Mouse (Mus musculus): Measurements from ENCODE around the gene Cdk14. TPM values are rescaled to one million over a fixed set of nuclear protein-coding genes. Genes with fewer than 3 reads are reported as not detected.

The Cdk14 gene
- polyA plus RNA-seq, 1 experiment from 2014 or later: 25.5 TPM

DNA sequence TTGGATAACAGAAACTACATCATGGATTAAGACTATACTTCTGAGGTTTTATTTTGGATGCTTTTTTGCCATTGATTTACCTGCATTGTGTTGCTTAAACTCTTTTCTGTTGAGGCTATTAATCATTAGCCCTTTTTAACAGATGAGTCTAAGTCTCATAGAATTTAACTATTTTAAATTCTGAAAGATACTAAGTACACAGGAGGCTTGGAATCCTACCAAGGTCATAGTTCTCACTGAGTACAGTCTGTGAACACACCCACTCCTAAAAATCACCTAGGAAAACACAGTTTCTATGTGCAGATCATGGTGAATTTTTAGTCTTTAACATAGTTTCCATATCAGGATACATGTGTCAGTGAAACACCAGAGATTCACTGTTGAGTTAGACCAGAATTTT lies 658.2 kb downstream of the Cdk14 start:
- Histone ChIP-seq H3K27me3 (ENCODE audit: control insufficient read depth, insufficient read depth, low read length) (no peaks in the 10 kb centered on the region; the same call in 1 of the 2 replicates), H3K4me2 (no peak overlapping the region), H3K36me3 (ENCODE audit: control insufficient read depth, insufficient read depth, low read length) (no peaks in the 10 kb centered on the region), H3K27ac (ENCODE audit: low read depth, low read length) (no peak overlapping the region), H3K4me1 (ENCODE audit: control insufficient read depth, insufficient read depth, low read length) (peaks cover 3% of the 10 kb centered on the region; the same call in 1 of the 2 replicates), H3K9me3 (ENCODE audit: control insufficient read depth, low read length) (no peaks in the 10 kb centered on the region), H3K9ac (ENCODE audit: low read length) (no peak overlapping the region), H3K4me3 (ENCODE audit: low read depth, low read length) (no peak overlapping the region)
- ATAC-seq (ENCODE audit: low FRiP score): no peak
- DNase-seq (ENCODE audit: low spot score, missing footprints): no peak

- Histone ChIP-seq H3K27ac (ENCODE audit: low read depth, low read length) (peak overlapping the region; percentile 82), H3K36me3 (ENCODE audit: control insufficient read depth, insufficient read depth, low read length) (no peaks in the 10 kb centered on the region), H3K4me2 (peak overlapping the region; percentile 99), H3K4me1 (ENCODE audit: control insufficient read depth, insufficient read depth, low read length) (peaks cover 24% of the 10 kb centered on the region), H3K9me3 (ENCODE audit: control insufficient read depth, low read length) (no peaks in the 10 kb centered on the region), H3K4me3 (ENCODE audit: low read depth, low read length) (peak overlapping the region; percentile 81), H3K27me3 (ENCODE audit: control insufficient read depth, insufficient read depth, low read length) (peaks cover 3% of the 10 kb centered on the region; the same call in 1 of the 2 replicates), H3K9ac (ENCODE audit: low read length) (peak overlapping the region; percentile 68)
- no peak for ATAC-seq (ENCODE audit: low FRiP score)
- 1% methylated on average over 23 of the region's 23 CpGs for WGBS
- peak; percentile 95 for DNase-seq (ENCODE audit: low spot score, missing footprints)
Observed at GRCm38 (mm10) chr5:4758331-4759080, 661.6 kb downstream of the Cdk14 start.

DNA sequence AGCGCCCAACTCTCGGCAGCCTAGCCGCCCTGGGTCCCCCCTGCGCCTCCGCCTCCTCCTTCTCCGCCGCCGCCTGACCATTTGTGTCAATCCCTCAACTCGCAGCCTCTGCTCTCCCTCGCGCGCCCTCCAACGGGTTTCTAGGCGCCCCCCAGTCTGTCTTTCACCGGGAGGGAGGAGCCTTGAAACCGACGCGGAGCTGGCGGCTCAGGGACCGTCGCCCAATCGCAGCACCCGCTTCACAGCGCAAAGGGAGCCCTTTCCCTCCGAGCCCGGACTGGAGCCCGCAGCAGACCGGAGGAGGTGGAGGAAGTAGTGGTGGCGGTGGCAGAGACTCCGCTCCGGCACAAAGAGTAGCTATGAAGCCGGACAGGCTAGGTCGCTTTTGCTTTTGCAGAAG lies 662.2 kb downstream of the Cdk14 start, which contains the start of gene Fzd1:
Gene Fzd1 (minus strand): TSS at position 134 of the 400 bp plus-strand sequence.
- H3K4me2 ChIP-seq: peak within 1 kb of the TSS; percentile 99
- no peaks in the 10 kb centered on the region for H3K9me3 ChIP-seq (ENCODE audit: control insufficient read depth, low read length)
- under 1% methylated on average over 33 of the region's 33 CpGs for WGBS
- H3K36me3 ChIP-seq (ENCODE audit: control insufficient read depth, insufficient read depth, low read length): no peaks in the 10 kb centered on the region
- peak within 1 kb of the TSS; percentile 95 for H3K27ac ChIP-seq (ENCODE audit: low read depth, low read length)
- DNase-seq (ENCODE audit: low spot score, missing footprints) (peak; percentile 99), ATAC-seq (ENCODE audit: low FRiP score) (peak; percentile 94)
- peaks cover 24% of the 10 kb centered on the region for H3K4me1 ChIP-seq (ENCODE audit: control insufficient read depth, insufficient read depth, low read length)
- peak within 1 kb of the TSS; percentile 81 for H3K4me3 ChIP-seq (ENCODE audit: low read depth, low read length)
- peak within 1 kb of the TSS; percentile 93 for H3K9ac ChIP-seq (ENCODE audit: low read length)
- peaks cover 3% of the 10 kb centered on the region; the same call in 1 of the 2 replicates for H3K27me3 ChIP-seq (ENCODE audit: control insufficient read depth, insufficient read depth, low read length)

GRCm38 (mm10) chr5:4756871-4757711 lies 663.0 kb downstream of the Cdk14 start:
- Histone ChIP-seq H3K9me3 (ENCODE audit: control insufficient read depth, low read length) (no peaks in the 10 kb centered on the region), H3K36me3 (ENCODE audit: control insufficient read depth, insufficient read depth, low read length) (no peaks in the 10 kb centered on the region), H3K27ac (ENCODE audit: low read depth, low read length) (peak overlapping the region; percentile 95), H3K4me1 (ENCODE audit: control insufficient read depth, insufficient read depth, low read length) (peaks cover 24% of the 10 kb centered on the region), H3K9ac (ENCODE audit: low read length) (peak overlapping the region; percentile 93), H3K27me3 (ENCODE audit: control insufficient read depth, insufficient read depth, low read length) (peaks cover 3% of the 10 kb centered on the region; the same call in 1 of the 2 replicates), H3K4me3 (ENCODE audit: low read depth, low read length) (peak overlapping the region; percentile 81), H3K4me2 (peak overlapping the region; percentile 99)
- peak; percentile 58 for ATAC-seq (ENCODE audit: low FRiP score)
- peak; percentile 98 for DNase-seq (ENCODE audit: low spot score, missing footprints)
- whole genome bisulfite sequencing: under 1% methylated on average over 73 of the region's 80 CpGs

- Histone ChIP-seq H3K27ac (ENCODE audit: low read depth, low read length) (peak overlapping the region; percentile 95; the same call in 1 of the 2 replicates), H3K4me3 (ENCODE audit: low read depth, low read length) (peak overlapping the region; percentile 81), H3K36me3 (ENCODE audit: control insufficient read depth, insufficient read depth, low read length) (no peaks in the 10 kb centered on the region), H3K4me1 (ENCODE audit: control insufficient read depth, insufficient read depth, low read length) (peaks cover 24% of the 10 kb centered on the region), H3K4me2 (peak overlapping the region; percentile 99), H3K9me3 (ENCODE audit: control insufficient read depth, low read length) (no peaks in the 10 kb centered on the region), H3K9ac (ENCODE audit: low read length) (peak overlapping the region; percentile 93), H3K27me3 (ENCODE audit: control insufficient read depth, insufficient read depth, low read length) (peaks cover 3% of the 10 kb centered on the region; the same call in 1 of the 2 replicates)
- ATAC-seq (ENCODE audit: low FRiP score): no peak
- 3% methylated on average over 43 of the region's 43 CpGs for WGBS
- DNase-seq (ENCODE audit: low spot score, missing footprints): peak; percentile 90
Observed at GRCm38 (mm10) chr5:4756001-4756681, 664.0 kb downstream of the Cdk14 start.

GRCm38 (mm10) chr5:4755326-4755725 lies 664.8 kb downstream of the Cdk14 start:
- DNase-seq (ENCODE audit: low spot score, missing footprints) (peak; percentile 92), ATAC-seq (ENCODE audit: low FRiP score) (no peak)
- Histone ChIP-seq H3K4me1 (ENCODE audit: control insufficient read depth, insufficient read depth, low read length) (peaks cover 24% of the 10 kb centered on the region), H3K36me3 (ENCODE audit: control insufficient read depth, insufficient read depth, low read length) (no peaks in the 10 kb centered on the region), H3K4me2 (peak overlapping the region; percentile 99), H3K9ac (ENCODE audit: low read length) (peak overlapping the region; percentile 93), H3K27ac (ENCODE audit: low read depth, low read length) (no peak overlapping the region), H3K27me3 (ENCODE audit: control insufficient read depth, insufficient read depth, low read length) (peaks cover 3% of the 10 kb centered on the region; the same call in 1 of the 2 replicates), H3K4me3 (ENCODE audit: low read depth, low read length) (peak overlapping the region; percentile 81), H3K9me3 (ENCODE audit: control insufficient read depth, low read length) (no peaks in the 10 kb centered on the region)
- 27% methylated on average over 11 of the region's 11 CpGs for WGBS

GRCm38 (mm10) chr5:4754701-4755281 lies 665.3 kb downstream of the Cdk14 start:
- H3K9me3 ChIP-seq (ENCODE audit: control insufficient read depth, low read length): no peaks in the 10 kb centered on the region
- peak overlapping the region; percentile 81 for H3K4me3 ChIP-seq (ENCODE audit: low read depth, low read length)
- no peaks in the 10 kb centered on the region for H3K36me3 ChIP-seq (ENCODE audit: control insufficient read depth, insufficient read depth, low read length)
- peaks cover 3% of the 10 kb centered on the region; the same call in 1 of the 2 replicates for H3K27me3 ChIP-seq (ENCODE audit: control insufficient read depth, insufficient read depth, low read length)
- 28% methylated on average over 9 of the region's 9 CpGs for WGBS
- peak overlapping the region; percentile 99 for H3K4me2 ChIP-seq
- H3K9ac ChIP-seq (ENCODE audit: low read length): peak overlapping the region; percentile 93
- ATAC-seq (ENCODE audit: low FRiP score) (no peak), DNase-seq (ENCODE audit: low spot score, missing footprints) (peak; percentile 89)
- no peak overlapping the region for H3K27ac ChIP-seq (ENCODE audit: low read depth, low read length)
- H3K4me1 ChIP-seq (ENCODE audit: control insufficient read depth, insufficient read depth, low read length): peaks cover 24% of the 10 kb centered on the region
